Mouse (Mus musculus) lung, embryonic 15.5 days (tissue): ENCODE results near the gene Ncoa6. TPM values are rescaled to one million over a fixed set of nuclear protein-coding genes. Genes with fewer than 3 reads are reported as not detected.

Source experiments
- ATAC-seq: fragments of 200-750 bp; cut with Nextera tagmentation; 2 replicates; pipeline ENCODE4 v1.8.0; 2017; ENCODE audit warnings: moderate number of reproducible peaks, borderline replicate concordance; ENCODE audit not compliant: low FRiP score, low TSS enrichment; ENCODE audit errors: extremely low read depth
- H3K27ac ChIP-seq: fragments of 300-500 bp; sonication (generic); 2 replicates; pipeline ENCODE4 v1.5.1; 2015; ENCODE audit warnings: moderate library complexity, mild to moderate bottlenecking, inconsistent platforms
- H3K27me3 ChIP-seq: fragments of 300-500 bp; sonication (generic); 2 replicates; pipeline ENCODE4 v1.6.1; 2015; ENCODE audit warnings: inconsistent platforms
- H3K36me3 ChIP-seq: fragments of 300-500 bp; sonication (generic); 2 replicates; pipeline ENCODE4 v1.6.1; 2015; ENCODE audit warnings: inconsistent platforms
- H3K4me1 ChIP-seq: fragments of 300-500 bp; sonication (generic); 2 replicates; pipeline ENCODE4 v1.6.1; 2015; ENCODE audit warnings: inconsistent platforms
- H3K4me2 ChIP-seq: fragments of 300-500 bp; sonication (generic); 2 replicates; pipeline ENCODE4 v1.6.1; 2015; ENCODE audit warnings: inconsistent platforms, mild to moderate bottlenecking, moderate library complexity
- H3K4me3 ChIP-seq: fragments of 300-500 bp; sonication (generic); 2 replicates; pipeline ENCODE4 v1.5.1; 2015; ENCODE audit warnings: mild to moderate bottlenecking, inconsistent platforms
- H3K9ac ChIP-seq: fragments of 300-500 bp; sonication (generic); 2 replicates; pipeline ENCODE4 v1.6.1; 2015; ENCODE audit warnings: inconsistent platforms
- H3K9me3 ChIP-seq: fragments of 300-500 bp; sonication (generic); 2 replicates; pipeline ENCODE4 v1.6.1; 2016; ENCODE audit warnings: inconsistent platforms
- WGBS: fragments of 180-500 bp; shearing (Covaris S2); methylation state at CpG from one replicate; pipeline ENCODE4 v1.1.7; 2015; 5-methylcytosine and 5-hydroxymethylcytosine counted together
- polyA plus RNA-seq: library from polyadenylated mRNA; unstranded; fragments of >200 nt; fragmentation: Nextera tagmentation; extraction: Ambion mirVana; gene quantifications from 2 replicates; pipeline ENCODE4 v1.2.1, GENCODE M21; 2015

The Ncoa6 gene
- polyA plus RNA-seq, 1 experiment from 2014 or later: 16.6 TPM

DNA sequence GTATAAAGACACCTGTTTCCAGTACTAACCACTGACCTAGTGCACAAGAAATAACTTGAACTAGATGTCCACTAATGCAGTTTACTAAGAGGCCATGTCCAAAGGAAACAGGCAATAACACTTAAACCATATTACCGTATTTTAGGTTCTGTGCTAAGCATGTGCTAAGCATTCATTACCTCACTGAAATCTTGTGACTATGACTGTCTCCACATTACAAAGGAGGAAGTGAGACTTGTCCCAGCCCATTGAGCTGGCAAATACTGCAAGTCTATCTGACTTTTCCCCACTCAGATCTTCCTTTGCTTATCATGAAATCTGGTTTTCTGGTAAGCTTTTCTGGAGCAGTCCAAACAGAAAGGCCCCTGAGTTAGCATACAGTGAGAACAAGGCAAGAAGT, 69.1 kb downstream of the Ncoa6 start:
- Histone ChIP-seq H3K4me3 (no peak overlapping the region), H3K27me3 (no peaks in the 10 kb centered on the region), H3K9ac (no peak overlapping the region), H3K36me3 (peaks cover 52% of the 10 kb centered on the region), H3K9me3 (no peaks in the 10 kb centered on the region), H3K27ac (no peak overlapping the region), H3K4me2 (no peak overlapping the region), H3K4me1 (no peaks in the 10 kb centered on the region)
- 92% methylated on average over 1 of the region's 1 CpGs for WGBS
- ATAC-seq: no peak

DNA sequence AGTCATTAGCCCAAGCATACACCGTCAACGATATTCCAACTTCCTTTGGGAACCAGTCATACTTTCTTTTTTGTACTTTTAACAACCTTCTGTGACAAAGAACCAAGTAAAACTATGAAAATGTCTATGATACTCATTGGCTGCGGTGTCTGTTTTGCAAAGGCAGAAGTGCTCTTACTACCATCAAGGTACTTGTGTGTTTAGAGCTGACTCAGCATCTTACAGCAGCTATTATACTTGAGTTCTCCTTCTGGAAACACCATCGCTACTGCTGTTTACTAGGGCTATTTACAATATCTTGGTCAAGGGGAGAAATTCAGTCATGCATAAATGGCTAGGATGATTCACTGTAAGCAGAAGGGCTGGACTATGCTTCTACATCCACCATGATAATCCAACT, 71.8 kb downstream of the Ncoa6 start:
- no peaks in the 10 kb centered on the region for H3K9me3 ChIP-seq
- H3K9ac ChIP-seq: no peak overlapping the region
- H3K27ac ChIP-seq: no peak overlapping the region
- 98% methylated on average over 4 of the region's 4 CpGs for WGBS
- no peaks in the 10 kb centered on the region for H3K4me1 ChIP-seq
- ATAC-seq: no peak
- no peak overlapping the region for H3K4me3 ChIP-seq
- no peaks in the 10 kb centered on the region for H3K27me3 ChIP-seq
- peaks cover 43% of the 10 kb centered on the region for H3K36me3 ChIP-seq
- H3K4me2 ChIP-seq: no peak overlapping the region

DNA sequence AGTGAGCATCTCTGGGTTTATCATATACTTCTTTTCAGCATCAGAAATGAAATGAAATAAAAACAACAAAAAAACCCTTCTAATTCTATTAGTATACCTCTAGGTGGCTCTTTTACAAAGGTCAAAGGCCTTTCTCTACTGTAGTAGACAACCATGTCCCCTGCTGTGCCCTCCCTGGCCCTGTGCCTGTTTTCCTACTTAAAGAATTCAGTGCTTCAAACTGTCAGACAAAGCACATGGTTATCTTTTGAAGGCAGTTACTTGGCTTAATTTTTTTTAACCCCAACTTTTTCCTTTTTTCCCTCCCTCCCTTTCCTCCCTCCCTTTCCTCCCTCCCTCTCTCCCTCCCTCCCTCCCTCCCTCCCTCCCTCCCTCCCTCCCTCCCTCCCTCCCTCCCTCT, 73.4 kb downstream of the Ncoa6 start:
- Histone ChIP-seq H3K27me3 (no peaks in the 10 kb centered on the region), H3K27ac (no peak overlapping the region), H3K4me3 (no peak overlapping the region), H3K4me1 (no peaks in the 10 kb centered on the region), H3K9ac (no peak overlapping the region), H3K36me3 (peaks cover 37% of the 10 kb centered on the region), H3K9me3 (no peaks in the 10 kb centered on the region), H3K4me2 (no peak overlapping the region)
- no peak for ATAC-seq

DNA sequence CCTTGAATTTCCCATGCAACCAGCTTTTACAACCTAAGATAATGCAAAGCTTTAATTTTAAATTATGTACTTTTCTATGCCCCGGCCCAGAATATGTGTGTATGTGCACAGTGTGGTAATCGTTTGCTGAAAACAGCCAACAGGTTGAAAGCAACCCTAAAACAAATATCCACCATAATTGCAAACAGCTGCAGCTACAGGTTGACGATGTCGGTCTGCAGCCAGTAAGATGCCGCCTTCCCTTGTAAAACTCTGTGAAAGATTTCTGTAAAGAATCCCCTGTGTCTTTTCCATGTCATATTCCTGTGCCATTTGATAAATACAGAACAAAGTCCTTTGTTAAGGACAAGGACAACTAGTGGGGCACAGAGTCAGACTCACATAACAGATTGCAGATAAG, 79.1 kb downstream of the Ncoa6 start:
- Histone ChIP-seq H3K4me2 (no peak overlapping the region), H3K4me3 (no peak overlapping the region), H3K4me1 (no peaks in the 10 kb centered on the region), H3K27me3 (no peaks in the 10 kb centered on the region), H3K27ac (no peak overlapping the region), H3K9ac (no peak overlapping the region), H3K36me3 (peaks cover 31% of the 10 kb centered on the region), H3K9me3 (no peaks in the 10 kb centered on the region)
- no peak for ATAC-seq
- 84% methylated on average over 5 of the region's 5 CpGs for WGBS

DNA sequence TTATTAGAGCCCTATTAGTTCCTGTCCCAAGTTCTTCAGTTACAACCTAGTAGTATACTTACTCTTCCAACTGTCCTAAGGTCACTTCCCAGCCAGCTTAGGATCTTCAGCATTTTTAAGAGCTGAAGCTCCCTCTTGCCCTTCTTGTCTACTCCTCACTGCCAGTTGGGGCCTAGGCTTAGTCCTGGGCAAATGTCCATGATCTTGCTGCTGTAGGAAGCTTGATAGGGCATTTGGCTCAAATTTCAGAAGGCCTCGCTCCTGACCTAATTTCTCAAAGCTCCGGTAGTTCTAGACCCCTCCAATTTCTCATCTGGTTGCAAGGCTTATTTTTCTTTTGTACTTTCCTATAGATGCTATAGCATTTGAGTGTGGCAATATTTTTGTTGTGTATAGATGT, 85.1 kb downstream of the Ncoa6 start:
- Histone ChIP-seq H3K4me1 (no peaks in the 10 kb centered on the region), H3K4me3 (no peak overlapping the region), H3K4me2 (no peak overlapping the region), H3K27me3 (no peaks in the 10 kb centered on the region), H3K36me3 (peaks cover 21% of the 10 kb centered on the region), H3K9me3 (no peaks in the 10 kb centered on the region), H3K9ac (no peak overlapping the region), H3K27ac (no peak overlapping the region)
- WGBS: 89% methylated on average over 2 of the region's 2 CpGs
- no peak for ATAC-seq

DNA sequence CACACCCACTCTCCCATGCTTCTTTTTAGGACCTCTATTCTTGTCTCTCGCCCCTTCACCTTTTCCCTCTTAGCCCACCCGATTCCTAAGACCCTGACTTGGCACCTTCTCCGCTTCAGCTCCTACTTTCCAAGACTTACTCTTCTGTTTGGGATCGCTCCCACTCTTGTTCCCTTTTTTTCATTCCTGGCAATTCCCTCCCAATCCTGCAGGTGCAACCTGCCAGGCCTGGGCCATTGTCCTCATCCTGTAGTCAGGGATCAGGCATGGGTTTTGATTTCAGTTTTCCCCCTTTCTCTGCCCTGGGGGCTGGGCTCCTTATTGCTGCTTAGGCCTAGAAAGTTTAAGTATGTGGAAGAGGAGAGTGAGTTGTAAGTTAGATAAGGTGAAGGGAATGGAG, 86.6 kb downstream of the Ncoa6 start:
- H3K4me3 ChIP-seq: no peak overlapping the region
- WGBS: 65% methylated on average over 4 of the region's 4 CpGs
- H3K4me2 ChIP-seq: no peak overlapping the region
- H3K27me3 ChIP-seq: no peaks in the 10 kb centered on the region
- H3K9ac ChIP-seq: no peak overlapping the region
- H3K4me1 ChIP-seq: peaks cover 14% of the 10 kb centered on the region
- no peaks in the 10 kb centered on the region for H3K9me3 ChIP-seq
- no peak overlapping the region for H3K27ac ChIP-seq
- no peak for ATAC-seq
- H3K36me3 ChIP-seq: peaks cover 21% of the 10 kb centered on the region

DNA sequence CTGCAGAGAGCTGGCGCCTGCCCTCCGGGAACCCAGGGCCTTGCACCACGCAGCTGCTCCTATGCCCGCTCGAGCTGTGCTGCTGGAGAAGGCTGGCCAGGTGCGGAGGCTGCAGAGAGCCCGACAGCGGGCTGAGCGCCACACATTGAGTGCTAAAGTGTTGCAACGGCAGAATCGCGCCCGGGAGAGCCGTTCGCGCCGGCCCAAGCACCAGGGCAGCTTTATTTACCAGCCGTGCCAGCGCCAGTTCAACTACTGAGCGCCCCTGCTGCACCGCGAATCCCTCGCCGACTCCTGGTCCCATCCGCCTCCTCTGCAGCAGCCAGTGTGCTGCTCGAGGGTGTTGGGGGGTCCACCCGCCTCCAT, 87.2 kb downstream of the Ncoa6 start:
- WGBS: 19% methylated on average over 27 of the region's 27 CpGs
- Histone ChIP-seq H3K4me3 (no peak overlapping the region), H3K4me1 (peaks cover 14% of the 10 kb centered on the region), H3K4me2 (no peak overlapping the region), H3K9ac (no peak overlapping the region), H3K36me3 (peaks cover 21% of the 10 kb centered on the region), H3K27ac (no peak overlapping the region), H3K9me3 (no peaks in the 10 kb centered on the region), H3K27me3 (no peaks in the 10 kb centered on the region)
- ATAC-seq: no peak

DNA sequence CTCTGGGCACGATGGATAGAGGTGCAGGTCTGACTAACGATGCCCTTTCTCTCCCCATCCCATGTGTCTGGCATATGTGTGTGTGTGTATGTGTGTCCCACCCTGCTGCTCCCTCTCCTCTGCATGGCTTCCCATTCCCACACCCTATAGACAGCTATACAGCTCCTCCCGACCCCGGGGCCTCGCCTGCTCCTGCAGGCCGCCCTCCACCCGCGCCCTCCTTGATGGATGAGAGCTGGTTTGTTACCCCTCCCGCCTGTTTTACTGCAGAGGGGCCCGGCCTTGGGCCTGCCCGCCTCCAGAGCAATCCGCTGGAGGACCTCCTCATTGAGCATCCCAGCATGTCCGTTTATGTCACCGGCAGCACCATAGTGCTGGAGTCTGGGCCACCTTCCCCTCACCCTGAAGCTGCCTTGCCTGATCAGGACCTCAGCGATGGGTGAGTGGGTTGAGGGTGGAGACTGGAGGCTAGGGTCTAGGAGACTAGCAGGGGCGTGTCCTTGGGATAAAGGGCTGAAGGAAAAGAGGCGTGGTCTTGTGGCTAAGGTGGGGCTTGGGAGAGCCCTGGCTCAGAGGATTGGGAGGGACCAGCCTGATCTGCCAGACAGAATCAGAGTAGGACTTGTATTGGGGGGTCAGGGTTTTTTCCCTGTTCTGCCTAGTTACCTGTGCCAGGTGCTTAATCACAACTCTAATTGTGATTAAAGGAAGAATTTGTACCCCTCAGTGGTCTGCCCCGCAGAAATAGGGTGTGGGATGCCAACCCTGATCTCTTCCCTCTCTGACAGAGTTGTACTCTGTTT, 87.8 kb downstream of the Ncoa6 start:
- Histone ChIP-seq H3K27ac (no peak overlapping the region), H3K4me3 (no peak overlapping the region), H3K4me2 (no peak overlapping the region), H3K9me3 (no peaks in the 10 kb centered on the region), H3K27me3 (no peaks in the 10 kb centered on the region), H3K36me3 (peaks cover 16% of the 10 kb centered on the region), H3K9ac (no peak overlapping the region), H3K4me1 (peaks cover 16% of the 10 kb centered on the region)
- ATAC-seq: no peak
- 51% methylated on average over 18 of the region's 18 CpGs for WGBS

DNA sequence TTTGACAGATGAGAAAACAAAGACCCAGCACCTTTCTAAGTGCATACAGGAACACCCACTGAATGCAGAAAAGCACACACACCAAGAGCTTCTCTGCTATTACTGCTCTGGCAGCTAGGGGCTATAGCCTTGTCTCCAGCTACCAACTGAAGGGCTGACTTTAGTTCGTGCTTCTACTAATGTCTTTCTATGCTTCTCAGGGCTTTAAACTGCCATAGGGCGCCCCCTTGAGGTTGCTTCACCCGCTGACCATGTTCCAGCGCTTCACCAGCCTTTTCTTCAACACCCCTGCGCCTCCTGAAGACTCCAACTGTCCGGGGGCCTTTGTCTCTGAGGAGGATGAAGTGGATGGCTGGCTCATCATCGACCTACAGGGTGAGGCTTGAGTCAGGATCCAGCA, 88.6 kb downstream of the Ncoa6 start:
- no peak for ATAC-seq

DNA sequence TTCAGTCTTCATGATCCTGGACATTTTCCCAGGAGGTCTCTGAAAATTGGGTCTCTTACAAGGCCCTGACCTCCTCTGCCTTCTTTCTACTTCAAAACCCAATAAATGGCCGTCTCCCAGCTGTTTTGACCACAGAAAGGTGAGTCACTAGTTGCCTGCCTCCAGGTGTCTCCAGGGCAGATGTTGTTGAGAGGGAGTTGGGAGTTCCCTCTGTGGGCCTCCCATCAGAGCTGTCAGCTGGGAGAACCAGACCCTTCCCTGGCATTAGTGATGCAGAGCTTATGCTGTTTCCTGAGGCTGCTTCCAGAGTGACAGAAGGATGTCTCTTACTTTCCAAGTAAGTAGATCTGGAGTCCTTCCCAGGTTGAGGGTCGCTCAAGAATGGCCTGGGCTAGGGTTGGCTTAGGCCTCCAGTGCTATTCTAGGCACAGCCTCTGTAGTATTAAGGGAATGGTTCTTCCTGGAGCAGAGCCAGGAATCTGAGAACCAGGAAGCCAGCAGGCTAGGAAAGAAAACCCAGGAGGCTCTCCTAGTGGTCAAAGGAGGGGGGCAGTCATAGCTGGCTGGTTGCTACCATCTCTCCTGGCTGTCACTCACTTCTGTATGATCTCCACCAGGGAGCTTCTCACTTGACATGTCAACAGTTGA, 90.8 kb downstream of the Ncoa6 start:
- Histone ChIP-seq H3K4me2 (peak overlapping the region; percentile 90), H3K9ac (peak overlapping the region; percentile 79; the same call in 1 of the 2 replicates), H3K36me3 (no peaks in the 10 kb centered on the region), H3K27ac (0 out of 2 replicates have a peak overlapping the region, but pooled peaks have one; percentile 94), H3K9me3 (no peaks in the 10 kb centered on the region), H3K4me3 (peak overlapping the region; percentile 72), H3K27me3 (peaks cover 17% of the 10 kb centered on the region), H3K4me1 (peaks cover 19% of the 10 kb centered on the region)
- ATAC-seq: no peak
- WGBS: 64% methylated on average over 2 of the region's 2 CpGs

More for the DNA sequence above, 88.6 kb downstream of the Ncoa6 start:
- H3K9ac ChIP-seq: no peak overlapping the region
- no peak overlapping the region for H3K27ac ChIP-seq
- H3K27me3 ChIP-seq: peaks cover 8% of the 10 kb centered on the region
- WGBS: 19% methylated on average over 7 of the region's 7 CpGs
- H3K4me3 ChIP-seq: no peak overlapping the region
- H3K36me3 ChIP-seq: peaks cover 13% of the 10 kb centered on the region
- no peaks in the 10 kb centered on the region for H3K9me3 ChIP-seq
- peaks cover 19% of the 10 kb centered on the region for H3K4me1 ChIP-seq
- H3K4me2 ChIP-seq: no peak overlapping the region

DNA sequence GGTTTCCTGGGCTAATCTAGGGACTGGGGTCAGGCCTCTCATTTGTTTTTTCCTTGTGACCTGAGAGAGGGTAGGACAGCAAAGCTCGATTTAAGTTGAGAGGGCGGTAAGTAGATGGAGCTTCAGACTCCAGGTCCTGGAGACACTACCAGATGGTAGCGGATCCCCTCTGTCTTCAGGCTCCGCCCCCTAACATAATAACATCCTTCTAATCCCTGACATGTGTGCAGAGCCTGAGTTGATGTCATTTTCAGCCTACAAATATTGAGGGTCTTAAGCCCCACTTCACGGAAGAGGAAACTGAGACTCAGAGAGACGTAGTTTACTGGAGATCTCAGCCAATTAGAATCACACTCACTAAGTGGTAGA, 91.4 kb downstream of the Ncoa6 start:
- WGBS: 21% methylated on average over 6 of the region's 6 CpGs
- peaks cover 17% of the 10 kb centered on the region for H3K27me3 ChIP-seq
- ATAC-seq: peak; percentile 9; the same call in 1 of the 2 replicates
- H3K9ac ChIP-seq: peak overlapping the region; percentile 79
- no peaks in the 10 kb centered on the region for H3K9me3 ChIP-seq
- no peaks in the 10 kb centered on the region for H3K36me3 ChIP-seq
- H3K4me1 ChIP-seq: peaks cover 19% of the 10 kb centered on the region
- peak overlapping the region; percentile 90 for H3K4me2 ChIP-seq
- H3K27ac ChIP-seq: peak overlapping the region; percentile 94
- H3K4me3 ChIP-seq: peak overlapping the region; percentile 72

DNA sequence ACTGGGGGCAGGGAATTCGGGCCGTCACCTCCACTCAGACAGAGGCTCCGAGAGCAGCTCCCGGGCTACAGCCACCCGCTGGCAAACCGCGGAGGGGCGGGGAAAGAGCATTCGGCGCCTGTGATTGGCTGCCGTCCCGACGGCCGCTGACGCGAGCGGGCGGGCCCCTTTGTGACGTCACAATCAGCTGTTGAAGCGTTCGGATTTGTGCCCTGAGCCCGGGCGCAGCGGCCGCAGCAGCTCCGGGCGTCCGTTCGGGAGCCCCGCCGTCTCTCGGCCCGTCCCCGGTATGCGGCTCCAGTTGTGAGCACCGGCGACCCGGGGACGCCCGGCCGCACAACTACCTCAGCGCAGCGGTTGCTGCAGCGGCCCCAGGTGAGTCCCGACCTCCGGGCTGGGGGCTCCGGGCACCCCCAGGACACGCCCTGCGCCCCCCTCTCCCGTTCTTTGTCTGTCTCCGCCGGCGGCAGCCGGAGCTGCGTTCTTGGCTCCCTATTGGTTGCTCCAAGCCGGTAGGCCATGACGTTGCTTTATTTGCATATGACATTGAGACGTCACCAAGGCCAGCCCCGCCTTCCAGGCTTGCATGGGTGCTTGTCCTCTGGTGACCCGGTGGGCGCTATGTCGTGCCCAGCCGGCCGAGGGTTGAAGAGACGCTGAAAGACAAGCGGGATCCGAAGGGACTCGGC, 91.9 kb downstream of the Ncoa6 start:
- peak overlapping the region; percentile 90 for H3K4me2 ChIP-seq
- no peaks in the 10 kb centered on the region for H3K36me3 ChIP-seq
- H3K27ac ChIP-seq: peak overlapping the region; percentile 94
- under 1% methylated on average over 62 of the region's 68 CpGs for WGBS
- ATAC-seq: peak; percentile 92
- H3K4me3 ChIP-seq: peak overlapping the region; percentile 72
- no peaks in the 10 kb centered on the region for H3K9me3 ChIP-seq
- peaks cover 17% of the 10 kb centered on the region for H3K27me3 ChIP-seq
- peaks cover 19% of the 10 kb centered on the region for H3K4me1 ChIP-seq
- H3K9ac ChIP-seq: peak overlapping the region; percentile 79
